Mouse (Mus musculus) lung, embryonic 15.5 days (tissue): Measurements from ENCODE around the gene Bbof1. TPM values are rescaled to one million over a fixed set of nuclear protein-coding genes. Genes with fewer than 3 reads are reported as not detected.

Experiments used
- ATAC-seq: fragments of 200-750 bp; cut with Nextera tagmentation; 2 replicates; pipeline ENCODE4 v1.8.0; 2017; ENCODE audit warnings: moderate number of reproducible peaks, borderline replicate concordance; ENCODE audit not compliant: low FRiP score, low TSS enrichment; ENCODE audit errors: extremely low read depth
- H3K27ac ChIP-seq: fragments of 300-500 bp; sonication (generic); 2 replicates; pipeline ENCODE4 v1.5.1; 2015; ENCODE audit warnings: moderate library complexity, mild to moderate bottlenecking, inconsistent platforms
- H3K27me3 ChIP-seq: fragments of 300-500 bp; sonication (generic); 2 replicates; pipeline ENCODE4 v1.6.1; 2015; ENCODE audit warnings: inconsistent platforms
- H3K36me3 ChIP-seq: fragments of 300-500 bp; sonication (generic); 2 replicates; pipeline ENCODE4 v1.6.1; 2015; ENCODE audit warnings: inconsistent platforms
- H3K4me1 ChIP-seq: fragments of 300-500 bp; sonication (generic); 2 replicates; pipeline ENCODE4 v1.6.1; 2015; ENCODE audit warnings: inconsistent platforms
- H3K4me2 ChIP-seq: fragments of 300-500 bp; sonication (generic); 2 replicates; pipeline ENCODE4 v1.6.1; 2015; ENCODE audit warnings: inconsistent platforms, mild to moderate bottlenecking, moderate library complexity
- H3K4me3 ChIP-seq: fragments of 300-500 bp; sonication (generic); 2 replicates; pipeline ENCODE4 v1.5.1; 2015; ENCODE audit warnings: mild to moderate bottlenecking, inconsistent platforms
- H3K9ac ChIP-seq: fragments of 300-500 bp; sonication (generic); 2 replicates; pipeline ENCODE4 v1.6.1; 2015; ENCODE audit warnings: inconsistent platforms
- H3K9me3 ChIP-seq: fragments of 300-500 bp; sonication (generic); 2 replicates; pipeline ENCODE4 v1.6.1; 2016; ENCODE audit warnings: inconsistent platforms
- WGBS: fragments of 180-500 bp; shearing (Covaris S2); methylation state at CpG from one replicate; pipeline ENCODE4 v1.1.7; 2015; 5-methylcytosine and 5-hydroxymethylcytosine counted together
- polyA plus RNA-seq: library from polyadenylated mRNA; unstranded; fragments of >200 nt; fragmentation: Nextera tagmentation; extraction: Ambion mirVana; gene quantifications from 2 replicates; pipeline ENCODE4 v1.2.1, GENCODE M21; 2015

The Bbof1 gene
- polyA plus RNA-seq, 1 experiment from 2014 or later: 2.4 TPM

DNA sequence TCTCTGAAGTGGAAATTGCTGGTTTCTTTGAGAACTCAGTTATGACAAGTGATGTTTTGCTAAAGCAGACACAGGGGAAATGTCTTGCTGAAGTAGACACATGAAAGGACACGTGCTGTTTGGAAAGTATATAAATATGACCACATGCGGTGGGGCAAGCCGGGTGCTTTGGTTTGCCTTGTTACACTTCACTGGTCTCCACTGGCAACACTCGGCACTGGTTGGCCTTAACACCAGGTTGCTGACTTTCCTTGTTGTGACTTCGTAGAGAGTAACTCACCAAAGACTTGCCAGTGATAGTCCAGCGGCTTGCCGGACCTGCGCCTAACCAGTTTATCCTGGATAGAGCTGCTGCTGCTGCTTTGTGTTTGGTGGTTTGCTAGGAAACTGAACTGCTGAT lies 20.8 kb upstream of the Bbof1 start:
- Histone ChIP-seq H3K9me3 (no peaks in the 10 kb centered on the region), H3K4me2 (no peak overlapping the region), H3K9ac (no peak overlapping the region), H3K27me3 (no peaks in the 10 kb centered on the region), H3K36me3 (no peaks in the 10 kb centered on the region), H3K27ac (no peak overlapping the region), H3K4me3 (no peak overlapping the region), H3K4me1 (peaks cover 11% of the 10 kb centered on the region)
- WGBS: 82% methylated on average over 8 of the region's 8 CpGs
- no peak for ATAC-seq

DNA sequence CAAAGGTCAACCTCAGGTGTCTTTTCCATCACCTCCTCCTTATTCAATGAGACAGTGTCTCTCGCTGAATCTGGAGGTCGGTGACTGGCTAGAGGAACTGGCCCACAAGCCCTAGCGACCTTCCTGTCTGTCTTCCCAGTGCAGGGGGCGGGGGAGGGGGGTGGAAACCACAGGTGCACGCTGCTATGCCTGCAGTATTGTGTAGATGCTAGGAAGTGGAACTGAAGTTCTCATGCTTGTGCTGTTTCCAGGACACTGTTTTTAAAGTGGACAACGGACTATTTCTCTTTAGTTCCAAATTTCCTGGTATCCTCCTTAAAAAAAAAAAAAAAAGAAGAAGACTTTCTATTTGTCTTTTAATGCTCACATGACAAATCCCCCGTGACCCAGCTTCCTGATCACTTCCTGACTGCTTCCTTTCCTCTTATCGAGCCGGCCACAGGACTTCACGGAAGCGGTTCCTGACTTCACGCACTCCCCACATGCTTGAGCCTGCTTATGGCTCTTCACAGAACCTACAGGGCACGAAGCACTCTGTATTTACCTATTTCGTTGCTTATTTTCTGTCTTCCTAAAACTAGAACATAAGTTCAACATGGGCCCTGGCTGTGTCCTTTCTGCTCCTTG lies 20.0 kb upstream of the Bbof1 start:
- Histone ChIP-seq H3K9me3 (no peaks in the 10 kb centered on the region), H3K36me3 (no peaks in the 10 kb centered on the region), H3K9ac (no peak overlapping the region), H3K4me1 (peaks cover 11% of the 10 kb centered on the region), H3K4me3 (no peak overlapping the region), H3K27ac (no peak overlapping the region), H3K27me3 (no peaks in the 10 kb centered on the region), H3K4me2 (no peak overlapping the region)
- ATAC-seq: no peak
- WGBS: 63% methylated on average over 14 of the region's 14 CpGs

DNA sequence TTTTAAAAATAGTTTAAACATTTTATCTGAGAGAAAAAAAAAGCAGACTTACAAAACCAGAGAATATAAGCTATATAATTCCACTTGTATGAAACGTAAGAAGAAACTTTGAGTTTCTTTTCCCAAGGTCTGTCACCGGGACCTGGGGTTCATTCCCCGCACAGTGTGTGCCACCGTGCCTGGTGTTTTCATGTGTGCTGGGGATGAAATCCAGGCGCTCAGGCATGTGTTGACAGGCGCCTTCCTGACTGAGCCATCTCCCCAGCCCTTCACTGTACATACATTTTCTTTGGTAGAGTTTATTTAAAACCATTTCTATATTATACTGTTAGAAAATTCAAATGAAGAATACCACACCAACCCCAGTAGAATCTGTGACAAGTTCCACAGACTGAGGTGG lies 18.5 kb upstream of the Bbof1 start:
- no peak overlapping the region for H3K4me3 ChIP-seq
- no peaks in the 10 kb centered on the region for H3K36me3 ChIP-seq
- H3K4me2 ChIP-seq: no peak overlapping the region
- no peak overlapping the region for H3K9ac ChIP-seq
- 76% methylated on average over 6 of the region's 6 CpGs for WGBS
- no peak for ATAC-seq
- H3K9me3 ChIP-seq: no peaks in the 10 kb centered on the region
- H3K27ac ChIP-seq: no peak overlapping the region
- no peaks in the 10 kb centered on the region for H3K27me3 ChIP-seq
- H3K4me1 ChIP-seq: peaks cover 5% of the 10 kb centered on the region

DNA sequence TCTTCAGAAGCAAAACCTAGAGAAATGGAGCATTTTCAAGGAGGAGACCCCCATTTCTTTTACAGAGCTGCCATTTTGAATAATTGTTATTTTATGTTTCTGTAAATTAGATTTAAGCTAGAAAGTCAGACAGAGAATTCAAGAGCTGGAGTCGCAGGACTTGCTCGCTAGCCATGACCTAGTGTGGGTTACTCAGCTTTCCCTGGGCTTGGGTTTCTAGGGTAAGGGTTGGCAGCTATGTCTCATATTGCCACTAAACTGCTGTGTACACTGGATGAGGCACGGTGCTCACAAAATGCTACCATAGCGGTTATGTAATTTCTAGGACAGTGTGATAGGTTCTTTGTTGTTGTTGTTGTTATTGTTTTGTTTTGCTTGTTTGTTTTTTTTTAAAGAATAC lies 16.2 kb upstream of the Bbof1 start:
- no peaks in the 10 kb centered on the region for H3K27me3 ChIP-seq
- H3K9ac ChIP-seq: no peak overlapping the region
- H3K4me1 ChIP-seq: no peaks in the 10 kb centered on the region
- H3K27ac ChIP-seq: no peak overlapping the region
- H3K9me3 ChIP-seq: no peaks in the 10 kb centered on the region
- H3K36me3 ChIP-seq: no peaks in the 10 kb centered on the region
- H3K4me3 ChIP-seq: no peak overlapping the region
- WGBS: 97% methylated on average over 4 of the region's 4 CpGs
- H3K4me2 ChIP-seq: no peak overlapping the region
- ATAC-seq: no peak

DNA sequence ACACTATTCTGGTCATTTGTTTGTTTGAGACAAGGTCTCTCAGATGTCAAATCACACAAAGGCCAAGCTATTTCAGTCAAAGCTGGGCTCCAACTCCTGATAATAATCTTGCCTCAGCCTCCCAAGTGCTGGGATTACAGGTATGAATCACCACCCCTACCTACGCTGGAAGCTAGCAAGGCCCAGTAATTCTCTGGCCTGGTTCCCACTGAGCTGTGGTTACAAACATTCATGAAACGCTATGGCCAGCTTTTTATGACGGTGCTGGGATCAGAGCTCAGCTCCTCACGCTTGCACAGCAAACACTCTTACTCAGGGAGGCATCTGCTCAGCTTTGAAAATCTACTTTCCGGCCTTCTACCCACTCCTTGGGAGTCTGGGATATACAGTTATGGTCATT lies 15.0 kb upstream of the Bbof1 start:
- Histone ChIP-seq H3K36me3 (no peaks in the 10 kb centered on the region), H3K9me3 (no peaks in the 10 kb centered on the region), H3K4me2 (no peak overlapping the region), H3K4me3 (no peak overlapping the region), H3K27ac (no peak overlapping the region), H3K27me3 (no peaks in the 10 kb centered on the region), H3K9ac (no peak overlapping the region), H3K4me1 (no peaks in the 10 kb centered on the region)
- 84% methylated on average over 5 of the region's 5 CpGs for WGBS
- ATAC-seq: no peak

DNA sequence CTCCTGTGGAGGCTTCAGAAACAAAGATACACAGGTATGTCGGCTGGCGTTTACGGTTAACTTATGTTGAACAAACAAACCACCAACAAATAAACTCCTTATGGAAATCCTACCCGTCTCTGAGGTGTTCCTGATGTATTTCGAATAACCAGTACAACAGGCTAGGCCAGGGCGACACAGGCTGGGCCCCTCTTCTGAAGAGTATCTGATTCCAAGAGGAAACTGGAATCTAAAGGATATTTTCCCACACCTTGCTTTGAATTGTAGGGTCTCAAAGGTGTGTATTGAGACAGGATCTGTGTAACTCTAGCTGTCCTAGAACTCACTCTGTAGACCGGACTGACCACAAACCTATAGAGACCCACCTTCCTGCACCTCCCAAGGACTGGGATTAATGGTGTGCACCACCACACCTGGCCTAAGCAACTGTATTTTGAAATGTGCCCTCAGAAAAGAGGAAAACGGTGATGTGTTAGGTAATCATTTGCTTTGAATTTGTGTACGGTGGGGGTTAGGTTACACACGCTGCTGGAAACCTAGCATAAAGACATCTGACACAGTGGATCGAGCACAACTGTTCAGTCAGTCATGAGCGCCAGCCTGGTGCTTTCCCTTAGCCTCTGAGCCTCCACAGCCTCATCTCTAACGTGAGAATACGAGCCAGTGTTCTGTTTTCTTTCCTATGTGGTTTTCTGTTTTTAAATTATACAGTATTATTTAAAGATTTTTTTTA lies 11.8 kb upstream of the Bbof1 start:
- Histone ChIP-seq H3K36me3 (no peaks in the 10 kb centered on the region), H3K9ac (no peak overlapping the region), H3K4me2 (no peak overlapping the region), H3K4me3 (no peak overlapping the region), H3K9me3 (no peaks in the 10 kb centered on the region), H3K4me1 (no peaks in the 10 kb centered on the region; the same call in 1 of the 2 replicates), H3K27me3 (no peaks in the 10 kb centered on the region), H3K27ac (no peak overlapping the region)
- WGBS: 80% methylated on average over 14 of the region's 14 CpGs
- ATAC-seq: no peak

DNA sequence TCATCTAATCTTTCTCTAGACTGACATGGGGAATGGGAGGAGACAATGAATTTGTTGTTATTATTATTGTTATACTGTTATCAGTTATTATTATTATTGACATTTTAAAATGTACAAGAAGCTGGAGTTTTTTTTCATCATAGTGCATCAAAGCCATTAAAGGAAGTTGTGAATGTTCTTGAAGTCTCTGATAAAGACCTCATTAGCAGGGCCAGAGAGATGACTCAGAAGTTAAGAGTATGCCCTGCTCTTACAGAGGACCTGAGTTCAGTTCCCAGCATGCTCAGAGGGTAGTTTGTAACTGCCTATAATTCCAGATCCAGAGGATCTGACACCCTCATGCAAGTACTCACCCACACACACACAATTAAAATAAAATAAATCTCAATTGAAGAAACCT lies 11.2 kb upstream of the Bbof1 start:
- Histone ChIP-seq H3K9me3 (no peaks in the 10 kb centered on the region), H3K4me3 (no peak overlapping the region), H3K27ac (no peak overlapping the region), H3K36me3 (no peaks in the 10 kb centered on the region), H3K9ac (no peak overlapping the region), H3K27me3 (no peaks in the 10 kb centered on the region), H3K4me1 (no peaks in the 10 kb centered on the region; the same call in 1 of the 2 replicates), H3K4me2 (no peak overlapping the region)
- no peak for ATAC-seq

DNA sequence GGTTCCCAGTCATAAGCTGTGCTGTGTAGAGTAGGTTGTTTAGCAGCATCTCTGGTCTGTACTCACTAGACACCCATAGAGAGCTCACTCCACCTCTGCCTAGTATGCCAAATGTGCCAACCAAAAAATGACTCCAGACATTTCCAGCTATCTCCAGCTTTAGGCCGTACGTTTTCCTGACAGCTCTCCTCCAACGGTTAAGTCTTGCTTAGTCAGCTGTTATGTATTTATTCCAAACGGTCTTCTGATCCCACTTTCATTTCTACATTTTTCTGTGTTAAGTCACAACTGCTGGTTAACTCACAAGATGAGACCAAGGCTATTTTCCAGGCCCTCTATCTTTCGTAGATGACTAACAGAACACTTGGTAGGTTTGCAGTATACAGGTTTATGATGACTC lies 10.2 kb upstream of the Bbof1 start:
- no peak for ATAC-seq
- 65% methylated on average over 5 of the region's 5 CpGs for WGBS
- Histone ChIP-seq H3K4me3 (no peak overlapping the region), H3K9ac (no peak overlapping the region), H3K36me3 (no peaks in the 10 kb centered on the region), H3K9me3 (no peaks in the 10 kb centered on the region), H3K27ac (no peak overlapping the region), H3K4me1 (no peaks in the 10 kb centered on the region; the same call in 1 of the 2 replicates), H3K4me2 (no peak overlapping the region), H3K27me3 (no peaks in the 10 kb centered on the region)

DNA sequence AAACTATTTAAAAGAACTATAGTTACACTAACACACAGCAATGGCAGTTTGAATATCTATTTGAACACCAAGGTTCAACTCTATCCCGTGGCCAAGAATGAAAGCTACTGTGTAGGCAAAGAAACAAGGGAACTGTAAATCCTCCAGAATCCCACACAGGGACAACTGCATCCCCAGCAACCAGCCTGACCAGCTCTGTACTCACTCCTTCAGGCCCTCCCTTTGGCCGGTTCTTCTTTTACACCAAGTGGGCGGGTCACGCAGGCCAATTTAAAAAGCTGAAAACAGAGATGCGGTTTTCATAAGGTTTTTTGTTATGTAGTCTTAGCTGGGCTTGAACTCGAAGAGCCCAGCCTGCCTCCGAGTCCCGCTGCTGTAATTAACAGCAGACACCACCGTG lies 9.7 kb upstream of the Bbof1 start:
- Histone ChIP-seq H3K9me3 (no peaks in the 10 kb centered on the region), H3K4me1 (no peaks in the 10 kb centered on the region; the same call in 1 of the 2 replicates), H3K36me3 (no peaks in the 10 kb centered on the region), H3K27me3 (no peaks in the 10 kb centered on the region), H3K9ac (no peak overlapping the region), H3K4me2 (no peak overlapping the region), H3K27ac (no peak overlapping the region), H3K4me3 (no peak overlapping the region)
- 66% methylated on average over 9 of the region's 9 CpGs for WGBS
- ATAC-seq: no peak

DNA sequence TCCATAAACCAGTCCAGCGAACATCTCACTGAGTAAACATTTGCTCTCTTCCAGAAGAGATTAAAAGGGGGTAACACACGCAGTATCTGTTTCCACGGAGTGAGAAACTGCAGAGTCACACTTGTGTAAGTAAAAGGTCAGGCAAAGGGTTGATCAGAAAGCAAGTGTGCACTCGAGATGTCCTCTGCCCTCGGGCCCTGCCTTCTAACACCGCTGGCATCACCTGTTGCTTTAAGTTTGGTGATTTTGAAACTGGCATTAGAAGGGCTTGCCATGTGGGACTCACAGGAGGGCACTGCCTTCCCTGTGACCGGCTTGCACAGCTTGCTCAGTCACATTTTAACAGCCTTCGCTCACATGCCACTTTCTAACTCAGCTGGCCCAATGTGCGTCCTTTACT lies 9.2 kb upstream of the Bbof1 start:
- ATAC-seq: no peak
- Histone ChIP-seq H3K4me2 (no peak overlapping the region), H3K27me3 (no peaks in the 10 kb centered on the region), H3K9me3 (no peaks in the 10 kb centered on the region), H3K9ac (no peak overlapping the region), H3K27ac (no peak overlapping the region), H3K4me3 (no peak overlapping the region), H3K36me3 (no peaks in the 10 kb centered on the region), H3K4me1 (no peaks in the 10 kb centered on the region; the same call in 1 of the 2 replicates)
- 43% methylated on average over 9 of the region's 9 CpGs for WGBS

DNA sequence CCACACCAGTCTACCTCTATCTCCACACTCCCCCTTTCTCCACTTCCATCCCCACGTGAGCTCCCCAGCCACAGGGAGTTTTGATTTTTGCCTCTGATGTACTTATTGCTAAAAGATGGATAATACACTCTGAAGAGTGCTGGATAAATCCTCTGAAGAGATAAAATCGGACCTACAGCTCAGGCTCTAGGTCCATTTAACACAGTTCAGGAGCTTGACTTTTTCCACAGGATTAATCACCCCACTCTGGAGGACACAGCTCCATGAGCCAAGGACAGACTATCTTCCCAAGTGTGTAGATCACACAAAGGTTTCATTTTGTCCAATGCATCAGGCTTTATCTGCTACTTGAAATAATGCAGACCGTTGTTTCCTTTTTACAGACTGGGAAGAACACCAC lies 8.8 kb upstream of the Bbof1 start:
- 67% methylated on average over 3 of the region's 3 CpGs for WGBS
- H3K27ac ChIP-seq: no peak overlapping the region
- H3K27me3 ChIP-seq: no peaks in the 10 kb centered on the region

DNA sequence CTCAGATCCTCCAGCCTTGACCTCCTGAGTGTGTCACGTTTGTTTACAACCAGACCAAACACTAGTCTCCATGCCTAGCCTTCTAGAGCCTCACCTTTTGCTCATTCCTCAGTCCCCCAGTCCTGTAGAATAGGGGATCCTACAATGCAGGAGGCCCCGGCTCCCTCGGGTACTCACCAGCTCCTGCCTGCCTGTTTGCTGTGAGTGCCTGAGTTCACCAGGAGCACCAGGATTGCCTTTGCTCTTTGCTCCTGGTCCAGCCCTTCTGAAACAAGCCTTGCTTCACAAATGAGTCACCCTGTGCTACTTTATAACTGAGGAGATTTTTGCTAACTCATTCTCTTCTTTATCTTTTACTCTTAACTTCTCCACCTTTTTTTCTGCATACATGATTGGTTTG lies 8.2 kb upstream of the Bbof1 start:
- Histone ChIP-seq H3K4me2 (no peak overlapping the region), H3K27ac (no peak overlapping the region), H3K4me3 (no peak overlapping the region), H3K4me1 (no peaks in the 10 kb centered on the region; the same call in 1 of the 2 replicates), H3K27me3 (no peaks in the 10 kb centered on the region), H3K36me3 (no peaks in the 10 kb centered on the region), H3K9me3 (no peaks in the 10 kb centered on the region), H3K9ac (no peak overlapping the region)
- 24% methylated on average over 3 of the region's 3 CpGs for WGBS
- ATAC-seq: no peak

More for the DNA sequence above, 8.8 kb upstream of the Bbof1 start:
- ATAC-seq: no peak
- Histone ChIP-seq H3K4me2 (no peak overlapping the region), H3K4me1 (no peaks in the 10 kb centered on the region; the same call in 1 of the 2 replicates), H3K36me3 (no peaks in the 10 kb centered on the region), H3K9ac (no peak overlapping the region), H3K4me3 (no peak overlapping the region), H3K9me3 (no peaks in the 10 kb centered on the region)
